Mouse (Mus musculus): Measurements from ENCODE around the gene Slc7a1.

Gene Slc7a1

DNA sequence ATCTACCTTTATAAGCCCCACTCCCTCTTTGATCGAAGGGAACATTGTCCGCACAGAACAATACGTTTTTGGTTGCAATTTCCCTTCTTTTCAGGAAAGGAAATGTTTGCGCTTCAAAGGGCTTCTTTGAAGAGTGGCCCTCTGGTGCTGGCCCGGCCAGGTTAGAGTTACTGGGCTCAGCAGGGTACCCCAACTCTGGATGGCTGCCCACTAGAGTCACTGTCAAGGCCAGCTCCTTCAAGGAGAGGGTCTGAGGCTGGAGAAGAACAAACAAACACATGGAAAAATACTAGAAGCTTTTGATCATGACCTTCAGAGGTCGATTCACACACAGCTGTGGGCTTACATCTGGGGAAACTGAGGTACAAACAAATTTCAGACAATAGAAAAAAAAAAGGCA, 6.9 kb downstream of the Slc7a1 start:
- in situ Hi-C loops (cut with MboI), result no loop called here

DNA sequence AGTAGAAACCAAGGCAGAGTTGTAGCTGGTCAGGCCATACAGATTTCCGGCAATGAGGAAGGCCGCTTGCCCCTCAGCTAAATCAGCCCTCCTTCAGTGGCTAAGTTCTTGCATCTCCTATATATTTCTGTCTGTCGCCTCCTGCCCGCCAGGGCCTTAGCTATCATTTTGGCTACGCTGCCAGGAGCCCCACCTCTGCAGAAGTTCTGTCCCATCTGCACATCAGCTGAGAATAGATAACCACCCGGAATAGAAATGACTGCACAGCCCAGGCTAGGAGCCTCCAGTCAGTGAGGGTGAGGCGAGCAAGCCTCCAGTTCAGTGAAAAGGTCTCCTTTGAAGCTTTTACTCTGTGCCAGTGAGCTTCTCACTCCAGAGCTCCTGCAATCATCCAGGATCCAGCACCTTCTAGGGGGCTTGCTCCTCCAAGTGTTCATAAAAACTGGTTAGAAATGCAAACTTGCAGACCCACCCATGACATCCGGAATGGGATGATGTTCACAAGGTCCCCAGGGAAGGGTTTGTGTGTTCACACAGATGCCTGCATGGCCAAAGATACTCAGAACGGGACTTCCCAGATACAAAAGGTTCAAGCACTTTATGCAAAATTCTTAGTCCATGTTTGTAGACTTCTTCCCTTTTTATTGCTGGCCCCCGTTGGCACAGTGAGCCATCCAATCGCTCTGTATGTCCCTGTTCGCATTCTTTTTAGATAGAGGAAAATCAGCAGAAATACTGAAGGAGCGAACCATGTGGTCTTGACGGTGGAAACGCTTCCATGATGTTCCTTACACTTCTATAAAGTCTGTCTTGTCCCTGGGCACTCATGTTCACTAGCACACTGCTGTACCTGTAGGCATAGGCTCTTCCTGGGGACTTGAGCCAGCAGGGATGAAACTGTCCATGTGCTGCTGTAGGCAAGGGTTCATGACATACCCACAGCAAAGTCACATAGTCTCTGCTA, 10.4 kb downstream of the Slc7a1 start:
- in situ Hi-C loops (cut with MboI), result no loop called here

DNA sequence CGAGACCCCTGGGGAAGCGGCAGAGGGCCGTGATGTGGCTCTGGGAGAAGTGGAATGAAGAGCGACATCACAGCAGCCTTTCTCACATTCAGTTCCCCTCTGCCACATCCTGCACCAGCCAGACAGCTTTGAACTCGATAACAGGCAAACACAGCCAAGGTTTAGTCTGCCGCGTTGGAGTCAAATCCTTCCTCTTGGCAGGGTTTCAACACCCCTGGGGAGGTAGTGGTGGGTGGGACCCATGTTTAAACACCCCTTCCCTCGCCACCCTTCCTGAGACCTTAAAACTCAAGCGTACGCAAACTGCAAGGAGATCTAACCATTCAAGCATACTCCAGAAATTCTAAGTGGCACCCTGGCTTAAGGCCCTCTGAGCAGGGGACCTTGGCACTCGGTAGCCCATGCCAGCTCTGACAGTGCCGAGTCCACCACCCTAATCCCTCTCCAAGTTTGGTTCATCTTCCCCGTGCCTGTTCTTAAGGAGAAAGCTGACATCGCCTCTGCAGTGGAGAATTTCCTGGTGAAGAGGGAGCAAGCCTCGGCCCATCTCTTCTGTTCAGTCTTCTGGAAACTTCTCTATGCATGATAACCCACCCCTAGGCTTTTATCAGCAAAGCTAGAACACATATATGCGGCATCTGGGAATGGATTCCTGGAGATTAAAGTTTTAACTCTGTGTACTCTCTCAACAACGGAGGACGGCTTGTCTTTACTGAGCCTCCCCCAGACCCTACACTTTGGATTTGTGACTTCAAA, 11.3 kb downstream of the Slc7a1 start:
- in situ Hi-C loops (cut with MboI), result no loop called here

DNA sequence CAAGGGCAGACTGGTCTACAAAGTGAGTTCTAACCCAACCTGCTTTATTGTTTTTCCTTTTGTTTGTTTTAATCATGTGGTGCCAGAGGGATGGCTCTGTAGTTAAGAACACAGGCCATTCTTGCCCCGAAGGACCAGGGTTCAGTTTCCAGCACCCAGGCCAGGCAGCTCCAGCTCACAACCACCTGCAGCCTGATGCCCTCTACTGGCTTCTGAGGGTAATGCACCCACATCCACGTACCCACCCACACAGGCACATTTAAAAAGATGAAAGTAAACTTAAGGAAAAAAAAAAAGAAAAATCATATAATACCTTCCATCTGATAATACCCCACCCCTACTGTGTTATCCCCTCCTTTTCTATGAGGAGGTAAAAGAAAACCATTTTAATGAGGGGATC, 11.9 kb downstream of the Slc7a1 start:
- in situ Hi-C loops (cut with MboI), result no loop called here

DNA sequence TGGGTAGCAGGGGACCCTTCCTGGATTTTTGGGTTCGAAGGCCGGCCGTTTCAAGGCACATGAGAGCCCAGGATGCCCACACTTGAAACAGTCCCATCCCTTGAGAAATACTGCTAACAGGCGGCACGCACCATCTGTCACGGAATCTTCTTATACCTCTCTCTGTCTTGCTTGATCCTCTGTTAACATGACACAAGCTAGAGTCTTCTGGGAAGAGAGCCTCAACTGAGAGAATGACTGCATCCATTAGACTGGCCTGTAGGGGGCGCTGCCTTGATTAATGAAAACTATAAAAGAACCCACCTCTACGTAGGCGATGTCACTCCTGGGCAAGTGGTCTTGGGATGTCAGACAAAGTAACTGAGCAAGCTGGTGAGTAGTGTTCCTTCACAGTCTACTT, 13.2 kb downstream of the Slc7a1 start:
- in situ Hi-C loops (cut with MboI), result no loop called here

DNA sequence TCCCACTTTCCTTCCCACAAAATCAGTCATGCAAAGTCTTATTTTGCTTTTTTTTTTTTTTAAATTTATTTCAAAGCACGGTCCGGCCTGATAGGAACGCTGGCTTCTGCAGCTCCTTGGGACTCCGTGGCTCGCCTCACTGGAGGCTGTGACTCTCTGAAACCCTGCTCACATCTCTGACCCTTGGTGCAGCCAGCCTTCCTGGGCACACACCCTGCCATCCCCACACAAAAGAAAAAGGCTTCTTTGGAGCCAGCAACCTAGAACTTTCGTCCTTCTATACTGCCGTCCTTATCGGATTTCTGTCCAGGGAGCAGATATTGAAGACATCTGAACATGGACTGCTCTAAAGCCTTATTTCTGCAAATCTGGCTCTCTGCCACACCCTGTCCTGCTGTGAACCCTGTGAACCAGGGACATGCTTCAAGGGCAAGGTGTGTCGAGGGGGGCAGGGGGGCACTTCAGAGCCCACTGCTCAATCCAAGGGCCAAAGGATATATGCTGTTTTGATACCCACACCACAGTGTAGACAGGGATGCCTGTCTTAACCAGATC, 15.1 kb downstream of the Slc7a1 start:
- in situ Hi-C loops (cut with MboI), result no loop called here

DNA sequence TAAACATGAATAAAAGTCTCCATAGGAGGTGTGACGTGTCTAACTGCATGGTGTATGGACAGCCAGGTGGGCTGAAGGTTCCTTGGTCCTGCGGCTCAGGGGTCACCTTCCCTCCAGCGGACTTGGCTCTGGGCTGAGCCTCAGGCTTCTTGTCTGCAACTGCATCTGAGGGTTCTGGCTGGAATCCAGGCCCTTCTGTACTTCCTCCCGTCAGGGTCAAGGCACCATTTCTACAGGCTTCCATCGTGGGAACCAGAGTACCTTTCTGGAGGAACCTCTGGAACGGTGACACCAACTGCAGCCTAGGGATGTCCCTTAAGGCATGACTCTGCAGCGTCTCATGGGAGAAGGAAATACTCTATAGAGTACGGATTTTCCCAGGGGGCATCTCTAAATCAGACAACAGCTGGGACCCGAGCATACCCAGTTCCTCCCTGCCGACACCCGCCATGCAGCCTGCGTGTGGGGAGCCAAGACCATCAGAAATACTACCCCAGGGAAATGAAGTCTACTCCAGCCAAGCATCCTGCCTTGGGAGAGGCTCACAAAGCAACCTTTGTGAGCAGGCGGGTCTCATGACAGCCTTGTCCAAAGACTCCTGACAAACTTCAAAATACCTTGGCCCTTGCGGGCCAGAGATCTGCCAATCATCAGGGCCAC, 15.7 kb downstream of the Slc7a1 start:
- in situ Hi-C loops (cut with MboI), result no loop called here

DNA sequence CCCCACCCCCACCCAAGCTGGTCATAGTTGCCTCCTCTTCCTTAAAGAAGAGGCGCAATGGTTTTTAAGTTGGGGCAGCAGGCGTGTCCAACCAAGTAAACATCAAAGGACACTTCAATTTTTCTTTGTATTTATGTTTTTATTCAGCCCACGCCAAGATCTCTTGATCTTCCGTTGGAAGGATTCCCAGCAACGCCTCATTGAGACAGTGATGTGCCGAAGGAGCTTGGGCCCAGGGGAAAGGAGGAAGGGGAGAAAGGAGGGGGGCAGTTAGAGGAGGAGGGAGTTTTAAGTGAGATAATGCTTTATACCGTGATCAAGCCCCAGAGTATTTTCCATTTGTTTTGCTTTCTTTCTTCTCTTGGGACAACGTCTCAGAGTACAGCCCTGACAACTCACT, 18.6 kb downstream of the Slc7a1 start:
- in situ Hi-C loops (cut with MboI), result no loop called here

DNA sequence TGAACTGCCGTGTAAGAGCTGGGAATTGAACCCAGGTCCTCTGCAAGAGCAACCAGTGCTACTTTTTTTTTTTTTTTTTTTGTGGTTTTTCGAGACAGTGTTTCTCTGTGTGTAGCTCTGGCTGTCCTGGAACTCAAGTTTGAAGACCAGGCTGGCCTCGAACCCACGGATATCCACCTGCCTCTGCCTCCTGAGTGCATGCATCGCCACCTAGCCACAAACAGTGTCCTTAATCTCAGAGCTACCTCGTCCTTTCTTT, 19.5 kb downstream of the Slc7a1 start:
- in situ Hi-C loops (cut with MboI), result no loop called here

DNA sequence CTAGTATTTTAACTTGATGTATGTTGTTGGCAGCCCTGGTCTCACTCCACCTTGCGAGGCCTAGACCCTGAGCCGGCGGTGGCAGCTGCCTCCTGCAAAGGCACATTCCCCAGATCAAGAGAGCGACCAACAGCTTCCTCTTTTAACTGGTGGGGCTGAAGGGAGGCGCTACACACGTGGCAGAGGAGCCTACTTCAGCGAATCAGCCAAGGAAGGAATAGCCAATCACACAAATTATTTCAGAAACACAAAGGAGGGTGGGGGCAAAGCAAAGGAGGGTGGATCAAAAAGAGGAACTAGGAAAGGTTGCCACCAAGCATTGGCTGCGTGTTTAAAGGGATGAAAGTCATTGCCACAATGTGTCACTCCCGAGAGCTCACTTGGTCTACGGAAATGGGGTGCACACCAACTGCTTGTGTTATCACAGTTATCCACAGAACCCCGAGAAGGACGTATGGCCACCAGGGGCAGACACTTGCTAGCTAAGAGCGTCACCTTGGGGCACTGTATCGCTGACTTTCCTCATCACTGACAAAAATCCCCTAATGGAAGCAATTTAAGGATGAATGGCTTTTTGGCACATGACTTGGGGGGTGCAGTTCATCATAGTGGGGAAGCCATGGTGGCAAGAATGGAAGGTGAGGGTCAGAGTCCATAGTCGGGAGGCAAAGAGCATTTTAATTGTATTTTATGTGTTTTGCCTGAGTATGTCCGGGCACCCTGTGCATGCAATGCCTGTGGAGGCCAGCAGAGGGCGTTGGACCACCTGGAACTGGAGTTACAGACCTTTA, 20.1 kb downstream of the Slc7a1 start:
- in situ Hi-C loops (cut with MboI), result no loop called here

DNA sequence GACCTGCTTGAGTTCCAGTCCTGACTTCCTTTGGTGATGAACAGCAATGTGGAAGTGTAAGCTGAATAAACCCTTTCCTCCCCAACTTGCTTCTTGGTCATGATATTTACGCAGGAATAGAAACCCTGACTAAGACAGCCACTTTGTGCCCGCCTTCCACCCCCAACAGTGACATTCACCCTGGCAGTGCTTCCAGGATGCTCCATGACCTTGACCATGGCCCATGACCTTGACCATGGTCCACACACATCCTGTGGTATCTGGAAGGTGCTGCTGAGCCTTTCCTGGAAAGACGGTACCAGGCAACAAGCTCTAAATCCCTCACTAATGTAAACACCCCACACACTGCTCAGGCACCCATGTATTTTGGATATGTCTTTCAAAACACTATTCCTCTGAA, 21.0 kb downstream of the Slc7a1 start:
- in situ Hi-C loops (cut with MboI), result no loop called here

DNA sequence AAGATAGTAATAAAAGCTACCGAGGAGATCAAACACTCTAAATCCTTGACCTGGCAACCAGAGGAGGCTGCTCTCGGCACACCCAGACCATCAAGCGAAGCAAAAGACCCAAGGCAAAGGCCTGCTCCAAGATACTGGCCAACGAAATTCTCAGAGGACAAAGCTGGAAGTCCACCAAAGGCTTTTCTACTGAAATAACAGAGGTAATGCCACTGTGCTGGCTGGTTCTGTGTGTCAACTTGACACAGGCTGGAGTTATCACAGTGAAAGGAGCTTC, 21.5 kb downstream of the Slc7a1 start:
- in situ Hi-C loops (cut with MboI), result no loop called here

DNA sequence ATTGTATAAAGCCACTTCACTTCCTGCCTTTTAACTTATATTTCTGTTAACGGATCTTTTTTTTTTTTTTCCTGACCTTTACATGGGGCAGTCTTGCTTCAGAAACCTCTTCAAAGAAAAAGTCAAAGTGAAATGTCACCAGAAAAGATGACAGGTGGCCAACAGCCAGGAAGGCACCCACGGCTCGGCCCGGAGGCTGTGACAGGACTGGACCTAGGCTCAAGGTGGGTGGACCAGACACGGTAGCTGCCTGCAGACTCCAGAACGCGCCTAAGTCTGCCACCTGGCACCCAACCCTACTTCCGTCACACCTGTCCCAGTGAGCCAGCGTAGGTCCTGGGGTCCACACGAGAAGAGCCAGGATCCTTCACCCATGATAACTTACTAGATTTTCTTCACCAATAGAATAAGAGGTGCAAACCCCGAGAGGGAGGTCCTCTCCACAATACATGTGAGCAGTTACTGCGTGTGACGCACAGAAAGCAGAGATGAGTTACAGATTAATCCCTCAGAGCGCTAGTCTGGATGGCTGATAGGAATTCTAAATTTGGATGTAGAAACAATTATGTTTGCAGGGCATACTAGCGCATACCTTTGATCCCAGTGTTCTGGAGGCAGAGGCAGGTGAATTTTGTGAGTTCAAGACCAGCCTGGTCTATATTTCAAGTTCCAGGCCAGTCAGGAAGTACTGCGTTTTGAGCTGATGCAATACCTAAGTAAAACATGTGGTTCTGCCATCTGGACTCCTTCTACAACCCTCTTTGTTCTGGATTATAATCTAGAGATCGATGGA, 22.1 kb downstream of the Slc7a1 start:
- in situ Hi-C loops (cut with MboI), result no loop called here

DNA sequence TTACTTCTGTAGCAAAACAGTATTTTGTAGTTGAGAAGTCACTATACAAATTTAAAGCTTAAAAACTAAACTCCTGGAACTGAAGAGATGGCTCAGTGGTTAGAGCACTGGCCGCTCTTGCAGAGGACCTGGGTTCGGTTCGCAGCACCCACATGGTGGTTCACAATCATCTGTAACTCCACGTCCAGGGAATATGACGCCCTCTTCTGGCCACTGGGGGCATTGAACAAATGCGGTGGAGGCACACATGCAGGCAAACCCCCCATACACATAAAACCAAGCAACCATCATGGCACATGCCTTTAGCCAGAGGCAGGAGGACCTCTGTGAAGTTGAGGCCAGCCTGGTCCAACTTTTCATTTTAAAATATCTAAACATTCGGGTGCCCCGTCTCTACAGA, 23.3 kb downstream of the Slc7a1 start:
- in situ Hi-C loops (cut with MboI), result no loop called here

DNA sequence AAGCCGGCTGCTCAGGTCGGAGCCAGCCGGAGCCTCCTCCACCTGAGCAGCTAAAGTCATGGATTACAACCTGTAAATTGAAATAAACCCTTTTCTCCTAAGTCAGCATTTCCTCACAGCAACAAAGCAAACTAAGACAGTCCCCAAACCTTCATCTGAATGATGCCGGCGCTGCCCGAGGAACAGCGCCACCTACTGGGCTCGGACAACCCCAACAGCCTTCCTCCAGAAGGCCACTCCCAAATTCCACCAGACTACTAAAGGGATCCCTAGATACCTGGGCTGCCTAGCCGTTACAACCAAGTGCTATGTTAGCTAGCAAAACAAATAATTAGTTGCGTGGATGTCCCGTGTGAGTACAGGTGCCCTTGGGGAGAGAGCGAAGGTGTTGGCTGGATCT, 24.2 kb downstream of the Slc7a1 start:
- in situ Hi-C loops (cut with MboI), result no loop called here

DNA sequence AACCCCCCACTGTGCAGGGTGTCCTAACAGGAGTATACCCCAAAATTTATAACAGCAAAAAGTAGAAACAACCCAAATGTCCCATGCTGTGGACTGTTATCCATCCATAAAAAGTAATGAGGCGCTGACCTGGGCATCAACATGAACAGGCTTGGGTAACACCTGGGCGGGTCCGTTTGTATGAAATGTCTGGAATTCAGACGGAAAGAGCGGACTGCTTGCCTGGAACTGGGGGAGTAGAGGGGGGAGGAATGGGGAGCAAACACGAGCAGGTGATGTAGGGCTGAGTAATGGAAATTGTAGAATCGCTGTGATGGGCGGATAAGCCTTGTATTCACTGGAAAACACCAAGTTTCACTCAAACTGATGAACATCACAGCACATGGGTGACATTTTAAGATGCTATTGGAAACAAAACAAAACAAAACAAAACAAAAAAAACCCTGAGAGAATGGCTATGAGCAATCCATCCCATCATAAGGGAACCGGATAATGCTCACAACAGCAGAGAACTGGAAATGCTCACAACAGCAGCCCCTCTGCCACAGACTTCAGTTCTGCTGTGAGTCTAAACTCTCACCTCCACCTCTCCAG, 26.5 kb downstream of the Slc7a1 start:
- in situ Hi-C loops (cut with MboI), result no loop called here

DNA sequence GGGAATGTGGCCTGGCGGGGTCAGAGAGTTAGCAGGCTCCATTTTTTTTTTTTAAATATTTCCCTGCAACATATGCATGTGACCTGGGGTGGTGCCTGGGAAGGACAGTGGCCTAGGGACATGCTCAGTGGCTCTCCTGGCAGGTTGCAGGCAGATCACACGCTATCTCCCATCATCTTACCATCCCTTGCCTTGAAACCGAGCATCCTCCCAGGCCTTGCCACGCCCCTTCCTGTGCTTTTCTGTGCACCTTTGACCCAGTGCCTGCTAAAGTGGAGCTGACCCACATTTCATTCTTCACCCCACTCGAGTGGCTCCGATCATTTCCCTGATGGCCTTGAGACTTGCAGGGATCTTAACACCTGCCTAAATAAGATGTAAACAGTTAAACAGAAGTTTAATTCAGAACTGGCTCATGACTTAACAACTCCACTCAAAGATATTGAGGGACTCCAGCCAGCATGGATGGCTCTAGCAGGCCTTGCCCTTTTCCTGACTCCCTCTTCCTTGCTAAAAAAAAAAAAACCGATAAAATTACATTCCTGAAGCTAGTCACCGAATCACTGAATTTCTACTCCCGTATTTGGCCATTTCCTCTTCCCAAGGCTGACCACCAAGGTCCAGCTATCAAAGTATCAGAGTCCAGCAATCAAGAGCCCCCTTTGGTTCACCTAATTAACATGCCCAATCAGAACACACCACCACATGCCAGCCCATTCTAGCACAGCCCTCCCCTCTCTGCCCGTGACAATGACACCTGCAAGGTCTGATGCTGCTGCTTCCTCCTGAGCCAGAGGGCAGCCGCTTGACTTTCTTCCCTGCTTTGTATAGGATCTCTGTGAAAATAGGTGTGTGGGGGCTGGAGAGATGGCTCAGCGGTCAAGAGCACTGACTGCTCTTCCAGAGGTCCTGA, 27.4 kb downstream of the Slc7a1 start:
- in situ Hi-C loops (cut with MboI), result no loop called here

DNA sequence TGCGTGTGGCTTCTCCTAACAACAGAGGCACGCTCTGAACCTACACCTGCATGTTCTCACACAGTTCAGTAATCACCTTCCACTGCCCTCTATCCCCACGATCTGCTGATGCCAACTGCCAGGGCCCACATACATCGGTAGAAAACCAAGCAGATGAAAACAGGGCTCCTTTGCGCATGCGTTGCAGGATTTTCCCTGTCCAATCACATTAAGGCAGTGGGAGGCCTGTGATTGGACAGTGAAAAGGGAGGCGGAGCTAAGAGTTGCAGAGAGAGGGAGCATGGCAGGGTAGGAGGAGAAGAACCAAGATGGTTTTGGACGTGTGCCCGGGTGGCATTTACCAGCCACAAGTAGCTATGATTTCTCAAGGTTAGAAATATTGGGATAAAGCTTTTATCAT, 28.3 kb downstream of the Slc7a1 start:
- in situ Hi-C loops (cut with MboI), result no loop called here

DNA sequence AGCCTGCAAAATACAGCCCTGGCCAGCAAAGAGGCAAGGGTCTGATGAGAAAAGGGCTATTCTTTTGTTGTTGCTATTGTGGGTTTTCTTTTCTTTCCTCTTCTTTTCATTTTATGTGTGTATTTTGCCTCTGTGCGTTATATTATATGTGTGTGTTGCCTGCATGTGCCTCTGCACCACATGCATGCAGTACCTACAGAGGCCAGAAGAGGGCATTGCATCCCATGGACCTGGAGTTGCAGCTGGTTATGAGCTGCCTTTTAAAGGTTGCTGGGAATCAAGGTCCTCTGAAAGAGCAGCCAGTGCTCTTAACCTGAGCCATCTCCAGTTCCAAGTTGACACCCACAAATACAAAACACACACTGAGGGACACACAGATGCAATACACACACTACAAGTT, 29.1 kb downstream of the Slc7a1 start:
- in situ Hi-C loops (cut with MboI), result no loop called here

DNA sequence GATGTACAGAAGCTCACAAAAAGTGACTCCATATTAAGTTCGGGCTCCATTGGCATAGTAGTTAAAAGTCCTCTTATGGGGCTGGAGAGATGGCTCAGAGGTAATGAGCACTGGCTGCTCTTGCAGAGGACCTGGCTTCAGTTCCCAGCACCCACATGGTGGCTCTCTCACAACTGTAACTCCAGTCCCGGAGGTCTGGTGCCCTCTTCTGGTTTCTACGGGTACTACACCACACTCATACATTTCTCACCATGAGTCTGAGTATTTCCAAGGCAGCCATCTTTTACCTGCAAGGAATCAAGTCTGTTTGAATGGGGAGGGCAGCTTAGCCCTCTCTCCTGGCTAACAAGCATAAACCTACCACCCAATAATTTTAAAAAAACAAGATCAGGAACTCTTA, 30.5 kb downstream of the Slc7a1 start:
- in situ Hi-C loops (cut with MboI), result no loop called here

Data from mature B cell (primary cell).